Mouse (Mus musculus) layer of hippocampus, adult 8-10 months (tissue): ENCODE results near the gene Lnpk. TPM values are rescaled to one million over a fixed set of nuclear protein-coding genes. Genes with fewer than 3 reads are reported as not detected.

Experiments
- DNase-seq, 2 experiments: peaks; one replicate each; pipeline ENCODE4 v3.0.0; 2022; ENCODE audit warnings: low spot score in 2 of 2
- total RNA-seq, 4 experiments: library from RNA; stranded (reverse); gene quantifications; 2 replicates each; pipeline ENCODE4 v1.2.4; 2022

Gene Lnpk
- total RNA-seq, 4 experiments from 2014 or later, result 49.6 to 66.6 (median 60.5) TPM

- DNase-seq, result no peak
Observed at GRCm38 (mm10) chr2:74490186-74490585, 89.0 kb downstream of the Lnpk start.

DNA sequence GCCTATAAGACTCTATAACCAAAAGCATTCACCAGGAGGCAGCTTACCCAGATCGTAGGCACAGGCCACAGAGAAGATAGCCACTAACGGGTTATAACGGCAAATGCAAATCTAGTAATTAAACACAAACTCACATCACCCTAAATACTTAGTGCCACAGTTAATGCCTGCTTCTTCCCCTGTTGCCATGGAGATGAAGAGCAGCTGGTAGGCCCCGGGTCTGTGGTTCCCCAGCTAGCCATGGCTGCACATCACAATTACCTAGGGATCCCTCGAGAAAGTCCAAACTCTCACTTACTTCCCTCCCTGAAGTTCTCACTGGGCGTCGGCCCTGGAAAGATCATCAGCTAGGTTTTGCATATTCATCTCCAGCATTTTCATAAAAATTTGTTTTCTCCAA, 90.8 kb downstream of the Lnpk start:
- no peak for DNase-seq

GRCm38 (mm10) chr2:74482651-74483050, 96.6 kb downstream of the Lnpk start:
- no peak for DNase-seq

DNA sequence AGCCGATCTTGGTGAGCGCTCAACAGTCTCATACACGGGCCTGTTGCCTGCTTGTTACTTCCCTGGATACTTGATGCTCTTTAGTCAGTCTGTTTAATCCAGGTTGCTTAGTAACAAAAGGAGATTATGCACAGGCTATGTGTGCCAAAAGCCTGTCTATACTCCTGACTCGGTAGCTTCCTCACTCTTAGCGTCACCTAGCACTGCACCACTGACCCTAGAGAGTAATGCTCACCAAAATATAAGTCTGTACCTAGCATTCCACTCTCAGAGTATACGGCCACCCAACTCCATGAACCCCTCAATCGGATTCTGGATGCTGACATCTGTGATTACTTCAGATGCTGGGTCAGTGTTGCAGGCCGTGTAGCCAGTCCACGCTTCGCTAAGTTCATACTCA, 97.1 kb downstream of the Lnpk start:
- no peak for DNase-seq

Other genes with a start within 250 kb of the Lnpk start
- not detected for gene Evx2, start 80.1 kb upstream of the Lnpk start, total RNA-seq
- not detected for gene Hoxd13, start 88.9 kb upstream of the Lnpk start, total RNA-seq
- not detected for gene Hoxd12, start 95.6 kb upstream of the Lnpk start, total RNA-seq
- not detected for gene Hoxd11, start 100.1 kb upstream of the Lnpk start, total RNA-seq
- not detected for gene Hoxd10, start 112.5 kb upstream of the Lnpk start, total RNA-seq
- not detected for gene Hoxd9, start 118.3 kb upstream of the Lnpk start, total RNA-seq
- not detected for gene Hoxd8, start 125.2 kb upstream of the Lnpk start, total RNA-seq
- gene Hoxd3, start 132.5 kb upstream of the Lnpk start, total RNA-seq, result not detected
- gene Hoxd4, start 132.5 kb upstream of the Lnpk start, total RNA-seq, result not detected
- not detected for gene Gm28230, start 147.3 kb upstream of the Lnpk start, total RNA-seq
- under 1 TPM in 2 of 4 experiments, not detected in 2; 0.17 to 0.27 TPM for gene Hoxd1, start 183.5 kb upstream of the Lnpk start, total RNA-seq
- gene Mtx2, start 246.4 kb upstream of the Lnpk start, total RNA-seq, result 10 to 100 TPM; 41.0 to 46.5 (median 43.9) TPM